In genomic region chr2:167273206-167273740, GRCm38 (mm10) we compare ENCODE assay signal across 12 mouse cellular contexts. TPM values are rescaled to one million over a fixed set of nuclear protein-coding genes. Genes with fewer than 3 reads are reported as not detected.
DNase-seq lines count a peak whose midpoint lies in the region; ATAC-seq lines count a peak whose summit lies in the region.
"Had no signal": no experiment of that assay in that cellular context is flagged by ENCODE, and none has a peak within 500 bp of the region (broad histone marks: within the 10 kb centered on the region; RNA-seq: fewer than 3 reads in every experiment).

No protein-coding gene starts in this region.

- no peak overlapping the region for H3K27ac ChIP-seq in forebrain, embryonic 11.5 days (ENCODE audit: low read depth, low read length)
- H3K27ac ChIP-seq: embryonic facial prominence, embryonic 13.5 days; liver, embryonic 15.5 days; midbrain, embryonic 12.5 days had no signal

- no peaks in the 10 kb centered on the region for H3K36me3 ChIP-seq in forebrain, embryonic 11.5 days (ENCODE audit: control insufficient read depth, insufficient read depth, low read length)
- H3K36me3 ChIP-seq: embryonic facial prominence, embryonic 13.5 days; liver, embryonic 15.5 days; midbrain, embryonic 12.5 days had no signal

- 81% methylated on average over 13 of the region's 13 CpGs for WGBS in forebrain, embryonic 11.5 days

- H3K9me3 ChIP-seq in forebrain, embryonic 11.5 days (ENCODE audit: control insufficient read depth, low read length), result no peaks in the 10 kb centered on the region
- H3K9me3 ChIP-seq: embryonic facial prominence, embryonic 13.5 days; liver, embryonic 15.5 days; midbrain, embryonic 12.5 days had no signal

- no peaks in the 10 kb centered on the region for H3K4me1 ChIP-seq in forebrain, embryonic 11.5 days (replicated peaks; ENCODE audit: control insufficient read depth, insufficient read depth, low read length)
- H3K4me1 ChIP-seq: embryonic facial prominence, embryonic 13.5 days; liver, embryonic 15.5 days had no signal

- no peak overlapping the region for H3K9ac ChIP-seq in forebrain, embryonic 11.5 days (ENCODE audit: low read length)
- H3K9ac ChIP-seq: embryonic facial prominence, embryonic 13.5 days; liver, embryonic 15.5 days; midbrain, embryonic 12.5 days had no signal

- no peak overlapping the region for H3K4me3 ChIP-seq in forebrain, embryonic 11.5 days (ENCODE audit: low read depth, low read length)
- H3K4me3 ChIP-seq: embryonic facial prominence, embryonic 13.5 days; liver, embryonic 15.5 days; midbrain, embryonic 12.5 days had no signal

- no peak overlapping the region for H3K4me2 ChIP-seq in forebrain, embryonic 11.5 days (ENCODE audit: low read depth, low read length, severe bottlenecking)
- H3K4me2 ChIP-seq: embryonic facial prominence, embryonic 13.5 days; liver, embryonic 15.5 days; midbrain, embryonic 12.5 days had no signal

- no peaks in the 10 kb centered on the region for H3K27me3 ChIP-seq in forebrain, embryonic 11.5 days (ENCODE audit: control insufficient read depth, insufficient read depth, low read length)
- H3K27me3 ChIP-seq: embryonic facial prominence, embryonic 13.5 days; liver, embryonic 15.5 days; midbrain, embryonic 12.5 days had no signal

- peak; percentile 1 for DNase-seq in kidney, adult 18-20 months
- no peak for DNase-seq in kidney, postnatal 14 days
- DNase-seq in thymus, postnatal 14 days, result peak; percentile 2
- no peak for DNase-seq in thymus, postnatal 25 days
- peak; percentile 8 to 15 for DNase-seq in gastrocnemius, postnatal 4 days (ENCODE audit: low spot score in 2 of 2)
- DNase-seq in urinary bladder, postnatal 25 days (ENCODE audit: low spot score), result peak; percentile 6
- DNase-seq in right cerebral cortex, postnatal 14 days, result no peak
- DNase-seq in forebrain, embryonic 11.5 days (ENCODE audit: low spot score), result no peak
- DNase-seq: cerebellum, adult 8-10 months had no signal

- ATAC-seq in forebrain, embryonic 11.5 days (replicated peaks; ENCODE audit: low FRiP score), result no peak

RNA-seq across cellular contexts. Expression of gene Ptgis, which starts 32.9 kb away (rescaled TPM):
- 10 to 100 TPM; 26.8 to 27.1 TPM for total RNA-seq in gastrocnemius, postnatal 4 days (2021)
- 8.1 and 9.2 TPM in 2 replicates for polyA plus RNA-seq in forebrain, embryonic 11.5 days (2014; fragmentation: Nextera tagmentation; extraction: Ambion mirVana)

Comparison
In these comparisons a context has a peak if more than half of its experiments do, and no peak if none do; other contexts are left out.
1. DNase-seq: peak in kidney, adult 18-20 months (single experiment), thymus, postnatal 14 days (single experiment), gastrocnemius, postnatal 4 days (2 of 2) and urinary bladder, postnatal 25 days (single experiment); none in kidney, postnatal 14 days (single experiment), thymus, postnatal 25 days (single experiment), right cerebral cortex, postnatal 14 days (single experiment) and forebrain, embryonic 11.5 days (single experiment).